Mouse (Mus musculus) hindbrain, embryonic 16.5 days (tissue): ENCODE measurements around the gene Kalrn. TPM values are rescaled to one million over a fixed set of nuclear protein-coding genes. Genes with fewer than 3 reads are reported as not detected.

Experiments
- polyA plus RNA-seq: library from polyadenylated mRNA; unstranded; fragments of >200 nt; fragmentation: Nextera tagmentation; extraction: Ambion mirVana; gene quantifications from 2 replicates; pipeline ENCODE4 v1.2.1, GENCODE M21; 2015

The Kalrn gene
- polyA plus RNA-seq, 1 experiment from 2014 or later: 20.9 TPM

Other genes starting within 250 kb of the Kalrn start
- 0.30 TPM in 1 of 2 replicates, not detected in the other for gene Ropn1, start 76.4 kb upstream of the Kalrn start, polyA plus RNA-seq
- 2.9 and 3.2 TPM in 2 replicates for gene Ccdc14, start 117.1 kb upstream of the Kalrn start, polyA plus RNA-seq
- gene Mylk, start 171.7 kb upstream of the Kalrn start, polyA plus RNA-seq: 4.6 and 6.2 TPM in 2 replicates